Mouse (Mus musculus): ENCODE measurements around the gene Srrt.
A peak's percentile ranks its signal among the peaks of the same experiment; 100 is the strongest.
"Not testable (repeated sequence)": the region's sequence is repeated elsewhere in the genome, so short reads cannot be mapped to it uniquely, and the experiment has no call there.

Gene Srrt

DNA sequence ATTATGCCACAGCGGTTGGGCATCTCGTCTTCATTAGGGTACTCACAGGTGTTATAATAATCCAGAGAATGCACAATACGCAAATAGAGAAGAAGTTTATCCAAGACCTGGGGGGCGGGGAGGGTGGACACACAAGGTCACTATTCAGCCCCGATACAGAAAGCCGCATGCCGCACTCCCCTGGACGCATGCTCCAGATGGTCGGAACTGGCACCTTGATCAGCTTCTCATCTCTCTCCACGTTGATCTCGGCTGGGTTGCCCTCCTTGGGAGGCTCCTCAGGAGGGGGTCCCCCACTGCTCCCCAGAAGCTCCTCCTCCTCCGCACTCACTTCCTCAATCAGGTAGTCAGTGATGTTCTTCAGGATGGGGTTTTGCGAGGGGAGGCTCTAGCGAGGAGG is 10.3 kb downstream of the Srrt start:
- DNase-seq (ENCODE audit: low spot score in 2 of 2): no peak

DNA sequence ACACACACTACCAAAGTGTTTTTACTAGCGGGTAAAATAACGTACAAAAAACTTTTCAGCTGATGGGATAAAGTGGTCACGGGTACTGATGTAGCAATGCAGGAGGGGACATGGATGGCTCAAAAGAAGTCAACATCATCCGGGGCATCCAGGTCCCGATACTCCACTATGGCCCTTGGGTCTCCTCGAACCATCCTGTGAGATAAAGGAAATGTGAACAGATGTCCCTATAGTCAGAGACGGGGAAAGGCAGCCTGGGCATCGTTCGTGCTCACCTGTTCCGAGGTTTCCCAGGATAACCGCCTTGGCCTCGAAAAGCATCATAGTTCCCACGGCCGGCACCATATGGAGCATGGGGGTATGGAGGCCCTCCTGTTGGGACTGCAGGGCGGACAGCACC is 11.8 kb downstream of the Srrt start:
- no peak for DNase-seq (ENCODE audit: low spot score in 2 of 2)

DNA sequence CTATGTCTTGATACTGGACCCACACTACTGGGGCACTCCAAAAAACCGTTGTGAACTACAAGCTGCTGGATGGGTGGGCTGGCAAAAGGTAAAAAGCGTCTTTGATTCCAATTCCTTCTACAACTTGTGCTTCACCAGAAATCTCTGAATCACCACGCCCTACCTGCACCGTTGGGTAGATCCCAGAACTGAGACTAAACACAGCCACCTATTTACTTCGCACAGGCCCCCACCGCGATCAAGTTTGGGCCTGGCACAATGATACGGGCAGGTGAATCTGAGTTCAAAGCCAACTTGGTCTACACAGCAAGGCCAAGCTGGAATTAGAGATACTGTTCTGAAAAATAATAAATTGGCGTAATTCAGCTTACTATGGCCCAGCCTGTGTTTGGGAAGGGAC is 12.2 kb downstream of the Srrt start:
- no peak for DNase-seq (ENCODE audit: low spot score in 2 of 2)

DNA sequence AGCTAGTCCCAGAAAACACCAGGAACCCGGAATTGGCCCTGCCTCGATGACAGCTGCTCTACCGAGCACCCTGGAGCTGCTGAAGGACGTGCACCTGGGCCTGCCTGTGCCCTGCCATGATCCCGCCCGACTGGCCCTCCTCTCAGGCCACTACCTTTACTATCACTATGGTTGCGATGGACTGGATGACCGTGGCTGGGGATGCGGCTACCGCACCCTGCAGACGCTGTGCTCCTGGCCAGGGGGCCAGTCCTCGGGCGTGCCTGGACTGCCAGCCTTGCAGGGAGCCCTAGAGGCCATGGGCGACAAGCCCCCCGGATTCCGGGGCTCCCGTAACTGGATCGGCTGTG is 12.8 kb downstream of the Srrt start:
- DNase-seq (ENCODE audit: low spot score in 2 of 2): no peak

DNA sequence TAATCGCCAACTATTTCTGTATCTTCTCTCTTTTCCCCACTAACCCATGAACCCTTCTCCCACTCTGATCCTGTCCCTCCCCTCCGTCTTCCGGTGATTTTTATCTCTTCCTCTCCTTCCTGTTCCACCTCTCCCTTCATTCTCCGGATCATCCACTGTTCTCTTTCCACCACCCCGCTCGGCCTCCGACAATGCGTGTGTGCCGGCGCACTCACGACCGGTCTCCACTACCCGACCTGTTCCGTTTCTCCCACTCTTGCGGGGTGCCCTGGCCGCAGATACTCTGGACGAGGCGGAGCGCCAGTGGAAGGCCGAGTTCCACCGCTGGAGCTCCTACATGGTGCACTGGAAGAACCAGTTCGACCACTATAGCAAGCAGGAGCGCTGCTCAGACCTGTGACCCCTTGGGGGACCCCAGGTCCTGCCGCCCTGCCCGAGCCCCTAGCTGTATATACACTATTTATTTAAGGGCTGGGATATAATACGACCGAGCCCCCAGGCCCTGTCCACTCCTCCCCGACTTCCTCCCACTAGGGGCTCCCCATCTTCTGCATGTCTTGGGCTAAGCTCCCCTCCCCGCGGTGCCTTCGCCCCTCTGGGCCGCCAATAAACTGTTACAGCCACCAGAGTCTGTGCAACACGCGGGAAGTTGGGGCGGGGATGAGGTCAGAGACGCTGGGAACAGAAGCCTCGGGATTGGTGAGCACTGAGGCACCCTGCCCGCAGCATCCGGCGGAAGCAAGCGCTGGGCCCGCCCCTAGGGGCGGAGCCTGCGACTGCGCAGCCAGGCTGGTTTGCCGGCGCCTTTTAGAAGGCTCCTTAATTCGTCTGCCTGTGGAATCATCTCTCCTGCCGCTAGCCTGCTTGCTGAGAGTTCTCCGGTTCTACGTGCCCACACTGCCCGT is 13.4 kb downstream of the Srrt start, which contains the start of gene Ufsp1:
Gene Ufsp1 (plus strand): TSS at position 791 of the 905 bp plus-strand sequence.
- DNase-seq (ENCODE audit: low spot score in 2 of 2): peak; percentile 94 to 96

GRCm38 (mm10) chr5:137293282-137293681 is 14.2 kb downstream of the Srrt start:
- DNase-seq (ENCODE audit: low spot score in 2 of 2): peak; percentile 89 to 92

- peak; percentile 27 to 67 for DNase-seq (ENCODE audit: low spot score in 2 of 2)
Measured at GRCm38 (mm10) chr5:137291381-137291926, 16.0 kb downstream of the Srrt start.

DNA sequence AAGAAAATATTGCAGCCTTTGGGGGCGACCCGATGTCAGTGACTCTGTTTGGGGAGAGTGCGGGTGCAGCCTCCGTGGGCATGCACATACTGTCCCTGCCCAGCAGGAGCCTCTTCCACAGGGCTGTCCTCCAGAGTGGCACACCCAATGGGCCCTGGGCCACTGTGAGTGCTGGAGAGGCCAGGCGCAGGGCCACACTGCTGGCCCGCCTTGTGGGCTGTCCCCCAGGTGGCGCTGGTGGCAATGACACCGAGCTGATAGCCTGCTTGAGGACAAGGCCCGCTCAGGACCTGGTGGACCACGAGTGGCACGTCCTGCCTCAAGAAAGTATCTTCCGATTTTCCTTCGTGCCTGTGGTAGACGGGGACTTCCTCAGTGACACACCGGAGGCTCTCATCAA is 16.8 kb downstream of the Srrt start:
- peak; percentile 95 to 97 for DNase-seq (ENCODE audit: low spot score in 2 of 2)

- peak; percentile 80 to 86 for DNase-seq (ENCODE audit: low spot score in 2 of 2)
Measured at GRCm38 (mm10) chr5:137289591-137290365, 17.7 kb downstream of the Srrt start.

DNA sequence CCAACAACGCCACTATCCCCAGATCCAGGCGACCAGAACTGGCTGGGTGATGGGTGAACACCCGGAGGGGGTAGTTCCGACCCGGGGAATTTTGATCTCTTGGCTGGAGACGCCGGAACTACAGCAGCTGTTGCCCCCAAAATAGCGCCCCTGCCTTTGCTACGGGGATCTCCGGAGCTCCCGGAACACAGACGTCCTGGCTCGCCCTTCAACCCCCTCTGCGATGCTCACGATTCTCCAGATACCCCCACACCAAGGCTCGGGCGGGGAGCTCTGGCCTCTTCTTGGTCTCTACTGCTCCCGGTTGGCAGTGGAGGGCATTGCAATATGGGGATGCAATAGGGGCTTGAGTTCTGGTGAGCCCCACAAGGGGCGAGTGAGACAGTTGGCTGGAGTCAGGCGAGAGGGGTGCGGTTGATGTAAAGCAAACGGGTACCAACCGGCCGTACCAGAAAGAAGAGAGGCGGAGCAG is 18.4 kb downstream of the Srrt start:
- DNase-seq (ENCODE audit: low spot score in 2 of 2): peak in 1 of 2 experiments; percentile 75

DNA sequence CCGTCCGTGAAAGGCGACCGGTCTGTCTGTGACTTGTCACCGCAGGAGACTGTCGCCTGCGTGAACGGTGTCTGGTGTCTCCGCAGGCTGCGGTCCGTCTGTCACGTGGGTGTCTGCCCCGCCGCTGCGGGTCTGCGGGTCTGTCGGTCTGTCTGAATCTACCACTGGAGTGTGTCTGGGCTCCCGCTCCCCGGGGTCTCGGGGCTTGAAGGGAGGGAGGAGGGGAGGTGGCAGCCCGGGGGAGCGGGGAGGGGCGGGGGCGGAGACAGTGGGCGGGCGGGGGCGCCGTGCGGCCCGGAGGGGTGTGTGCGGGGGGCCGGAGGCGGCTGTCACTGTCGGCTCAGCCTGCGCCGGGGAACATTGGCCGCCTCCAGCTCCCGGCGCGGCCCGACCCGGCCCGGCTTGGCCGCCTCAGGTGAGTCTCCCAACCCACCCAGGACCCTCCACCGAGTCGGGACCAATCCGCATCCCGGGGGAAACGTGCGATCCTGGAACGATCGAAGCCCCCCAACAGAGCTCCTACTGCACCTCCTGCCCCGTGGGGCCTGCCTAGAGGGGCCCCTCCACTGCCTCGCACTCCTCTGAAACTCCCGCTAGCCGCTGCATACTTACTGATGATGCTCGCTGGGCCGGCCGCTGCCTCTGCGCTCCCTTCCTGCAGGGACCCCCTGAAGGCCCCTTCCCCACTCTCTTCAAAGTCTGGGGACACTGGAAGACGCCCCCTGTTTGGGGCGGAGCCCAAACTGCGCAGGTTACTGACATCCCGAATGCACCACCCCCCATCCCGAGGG is 19.3 kb downstream of the Srrt start:
- peak; percentile 58 to 82 for DNase-seq (ENCODE audit: low spot score in 2 of 2)

- peak; percentile 55 to 78 for DNase-seq (ENCODE audit: low spot score in 2 of 2)
Measured at GRCm38 (mm10) chr5:137287032-137287952, 20.2 kb downstream of the Srrt start, which contains the start of gene Ache. Gene Ache, plus strand, starts transcription at chr5:137287519.

GRCm38 (mm10) chr5:137286655-137287031 is 20.8 kb downstream of the Srrt start:
- DNase-seq (ENCODE audit: low spot score in 2 of 2): peak; percentile 92 to 96

DNA sequence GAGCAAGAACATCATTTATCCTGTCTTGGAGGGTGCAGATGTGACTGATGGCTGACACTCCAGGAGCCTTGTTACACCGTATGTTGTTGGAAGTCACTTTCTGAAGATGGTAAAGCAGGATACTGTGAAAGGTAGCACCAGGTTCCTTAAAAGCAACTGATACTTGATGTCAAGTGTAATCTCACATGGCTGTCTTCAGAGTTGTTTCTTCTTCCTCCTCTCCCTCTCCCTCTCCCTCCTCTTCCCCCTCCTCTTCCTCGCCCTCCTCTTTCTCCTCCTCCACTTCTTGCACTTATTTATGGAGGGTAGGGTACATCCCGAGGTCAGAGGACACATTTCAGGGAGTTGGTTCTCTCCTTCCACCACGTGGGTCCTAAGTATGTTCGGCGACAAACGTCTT is 21.5 kb downstream of the Srrt start:
- no peak for DNase-seq (ENCODE audit: low spot score in 2 of 2)

DNA sequence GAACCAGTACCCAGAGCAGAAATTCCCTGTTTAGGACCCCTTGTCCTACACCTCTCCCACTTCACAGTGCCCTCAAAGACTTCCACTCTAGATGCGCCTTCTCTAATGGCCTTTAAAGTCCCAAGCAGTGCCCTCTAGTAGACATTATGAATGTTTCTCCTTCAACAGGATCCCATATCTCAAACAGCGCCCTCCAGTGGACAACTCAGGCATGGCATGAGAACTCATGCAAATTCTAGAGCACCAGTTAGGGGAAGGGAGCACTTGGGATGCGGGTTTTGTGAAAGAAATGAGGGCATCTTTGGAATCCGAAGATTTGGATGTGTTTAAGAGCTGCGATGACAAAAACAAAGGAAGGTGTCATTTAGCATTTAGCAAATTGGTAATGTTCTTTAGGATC is 22.4 kb downstream of the Srrt start:
- peak; percentile 71 to 91 for DNase-seq (ENCODE audit: low spot score in 2 of 2)

DNA sequence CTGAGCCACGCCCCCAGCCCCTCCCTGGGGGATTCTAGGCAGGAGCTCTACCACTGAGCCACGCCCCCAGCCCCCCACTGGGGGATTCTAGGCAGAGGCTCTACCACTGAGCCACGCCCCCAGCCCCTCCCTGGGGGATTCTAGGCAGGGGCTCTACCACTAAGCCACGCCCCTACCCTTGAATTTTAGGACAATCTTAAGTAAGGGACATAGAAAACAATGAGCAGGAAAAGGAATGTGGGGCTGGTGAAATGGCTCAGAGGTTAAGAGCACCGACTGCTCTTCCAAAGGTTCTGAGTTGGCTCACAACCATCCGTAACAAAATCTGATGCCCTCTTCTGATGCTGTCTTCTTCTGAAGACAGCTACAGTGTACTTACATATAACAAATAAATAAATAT is 23.1 kb downstream of the Srrt start:
- not testable (repeated sequence) for DNase-seq (ENCODE audit: low spot score in 2 of 2)

DNA sequence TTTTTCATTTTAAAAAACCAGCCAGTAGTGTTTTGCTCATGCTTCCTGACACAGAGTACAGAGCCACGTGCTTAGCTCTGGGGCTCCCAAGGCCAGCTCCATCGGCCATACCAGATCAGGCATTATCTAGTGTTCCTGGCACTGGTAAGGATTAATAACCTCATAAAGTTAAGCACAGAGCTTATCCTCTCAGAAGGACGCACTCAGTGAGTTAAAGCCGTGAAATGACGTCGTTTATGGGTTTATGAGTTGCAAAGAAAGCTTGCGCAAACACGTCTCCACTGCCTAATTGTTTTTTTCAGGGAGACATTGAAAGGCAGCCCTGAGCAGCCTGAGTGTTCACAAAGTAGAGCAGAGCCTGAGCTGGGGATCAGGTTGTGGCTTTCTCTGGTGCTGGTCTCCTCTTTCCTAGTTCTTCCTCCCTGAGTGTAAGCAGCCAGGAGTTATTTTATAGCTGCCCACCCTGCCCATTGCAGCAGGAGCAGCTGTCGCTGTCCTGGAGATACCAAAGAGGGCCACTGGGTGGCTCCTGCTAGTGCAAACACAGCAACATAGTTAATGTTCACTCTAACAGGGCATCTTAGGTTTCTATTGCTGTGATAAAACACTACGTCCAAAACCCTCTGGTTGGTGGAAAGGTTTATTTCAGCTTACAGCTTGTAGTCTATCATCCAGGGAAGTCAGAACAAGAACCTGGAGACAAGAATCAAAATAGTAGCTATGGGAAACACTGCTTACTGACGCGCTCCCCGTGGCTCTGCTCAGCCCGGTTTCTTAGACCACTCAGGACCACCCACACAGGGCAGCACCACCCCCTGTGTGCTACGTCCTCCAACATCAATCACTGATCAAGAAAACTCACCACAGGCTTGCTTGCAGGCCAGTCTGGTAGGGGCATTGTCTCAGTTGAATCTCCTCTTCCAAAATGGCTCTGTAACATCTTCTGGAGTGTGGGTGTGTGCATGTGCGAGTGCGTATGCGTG is 29.8 kb downstream of the Srrt start:
- DNase-seq (ENCODE audit: low spot score in 2 of 2): no peak

DNA sequence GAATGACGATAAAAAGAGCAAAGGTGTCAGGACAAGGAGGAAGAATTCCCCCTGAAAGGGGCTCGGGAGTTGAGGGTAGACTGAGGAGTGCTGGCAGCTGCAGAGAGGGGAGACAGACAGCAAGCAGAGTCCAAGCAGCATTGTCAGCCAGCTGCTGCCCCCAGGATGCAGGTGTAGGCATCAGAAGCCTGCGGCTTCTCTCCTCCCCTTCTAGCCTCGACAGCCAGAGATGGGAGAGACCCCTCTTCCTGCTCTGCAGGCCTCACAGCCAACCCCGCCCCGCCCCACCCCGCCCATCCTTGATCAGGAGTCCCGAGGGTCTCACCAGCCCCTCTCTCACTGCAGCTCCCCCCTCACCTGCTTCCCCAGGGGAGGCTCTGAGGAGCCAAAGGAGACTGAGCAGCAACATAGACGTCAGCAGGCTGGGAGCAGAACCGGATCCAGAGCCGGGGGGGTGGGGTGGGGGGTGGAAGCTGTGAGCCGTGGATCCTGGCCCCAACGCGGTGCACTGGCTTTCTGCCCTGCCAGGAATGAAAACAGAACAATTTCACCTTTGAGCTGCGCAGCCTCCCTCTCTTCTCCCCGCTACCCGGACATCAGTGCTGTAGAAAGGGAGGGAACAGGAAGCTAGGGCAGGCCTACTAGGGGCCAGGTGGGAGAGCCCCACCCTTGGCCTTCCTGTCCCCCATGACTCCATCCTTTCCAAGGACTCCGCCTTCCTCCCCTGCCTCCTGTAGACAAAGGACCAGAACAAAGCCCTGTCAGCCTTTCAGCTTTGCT is 39.2 kb downstream of the Srrt start:
- DNase-seq (ENCODE audit: low spot score in 2 of 2): no peak
